Mouse (Mus musculus) midbrain, embryonic 13.5 days (tissue): ENCODE data around the gene Pif1. TPM values are rescaled to one million over a fixed set of nuclear protein-coding genes. Genes with fewer than 3 reads are reported as not detected.

Experiments used
- ATAC-seq: fragments of 200-750 bp; cut with Nextera tagmentation; 2 replicates; pipeline ENCODE4 v1.8.0; 2017; ENCODE audit warnings: mild to moderate bottlenecking, moderate TSS enrichment, moderate library complexity
- H3K27ac ChIP-seq: fragments of 300-500 bp; sonication (generic); 2 replicates; pipeline ENCODE4 v1.5.1; 2015; ENCODE audit warnings: inconsistent platforms, mild to moderate bottlenecking, moderate library complexity
- H3K27me3 ChIP-seq: fragments of 300-500 bp; sonication (generic); 2 replicates; pipeline ENCODE4 v1.6.1; 2015; ENCODE audit warnings: mild to moderate bottlenecking, inconsistent platforms
- H3K36me3 ChIP-seq: fragments of 300-500 bp; sonication (generic); 2 replicates; pipeline ENCODE4 v1.6.1; 2015; ENCODE audit warnings: mild to moderate bottlenecking, inconsistent platforms
- H3K4me1 ChIP-seq: fragments of 300-500 bp; sonication (generic); replicated peaks from 2 replicates; pipeline ENCODE4 v1.6.1; 2015; ENCODE audit warnings: inconsistent platforms
- H3K4me2 ChIP-seq: fragments of 300-500 bp; sonication (generic); replicated peaks from 2 replicates; pipeline ENCODE4 v1.6.1; 2015; ENCODE audit warnings: moderate library complexity, mild to moderate bottlenecking, inconsistent platforms
- H3K4me3 ChIP-seq: fragments of 300-500 bp; sonication (generic); replicated peaks from 2 replicates; pipeline ENCODE4 v1.5.1; 2015; ENCODE audit warnings: mild to moderate bottlenecking, inconsistent platforms
- H3K9ac ChIP-seq: fragments of 300-500 bp; sonication (generic); replicated peaks from 2 replicates; pipeline ENCODE4 v1.6.1; 2015; ENCODE audit warnings: mild to moderate bottlenecking, inconsistent platforms
- H3K9me3 ChIP-seq: fragments of 300-500 bp; sonication (generic); 2 replicates; pipeline ENCODE4 v1.6.1; 2016; ENCODE audit warnings: mild to moderate bottlenecking, inconsistent platforms
- WGBS: fragments of 180-500 bp; shearing (Covaris S2); methylation state at CpG from one replicate; pipeline ENCODE4 v1.1.7; 2015; 5-methylcytosine and 5-hydroxymethylcytosine counted together
- polyA plus RNA-seq: library from polyadenylated mRNA; unstranded; fragments of >200 nt; fragmentation: Nextera tagmentation; extraction: Ambion mirVana; gene quantifications from 2 replicates; pipeline ENCODE4 v1.2.1, GENCODE M21; 2015

Pif1 gene
- polyA plus RNA-seq, 1 experiment from 2014 or later: 8.4 TPM

DNA sequence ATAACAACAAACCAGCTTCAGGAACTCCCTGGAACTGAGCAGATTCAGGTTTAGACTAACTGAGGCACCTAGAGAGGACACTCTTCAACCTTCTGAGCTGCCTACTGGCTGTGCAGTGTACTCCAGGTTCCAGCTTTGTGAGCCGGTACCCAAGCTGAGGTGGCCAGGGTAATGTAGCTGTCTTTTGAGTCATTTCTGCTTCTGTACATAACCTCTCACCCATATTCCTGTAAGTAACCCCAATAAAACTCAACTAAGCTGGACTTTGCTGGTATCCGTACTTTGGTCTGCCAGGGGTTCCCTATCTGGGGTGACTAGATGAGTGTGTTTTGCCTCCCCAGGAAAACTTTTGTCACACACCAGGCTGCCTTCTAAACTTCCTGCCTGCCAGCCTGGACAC is 22.3 kb upstream of the Pif1 start:
- H3K4me3 ChIP-seq: no peak overlapping the region
- H3K36me3 ChIP-seq: peaks cover 21% of the 10 kb centered on the region
- ATAC-seq: no peak
- no peaks in the 10 kb centered on the region for H3K9me3 ChIP-seq
- 93% methylated on average over 2 of the region's 2 CpGs for WGBS
- H3K4me1 ChIP-seq: peaks cover 10% of the 10 kb centered on the region
- H3K4me2 ChIP-seq: no peak overlapping the region
- no peak overlapping the region for H3K27ac ChIP-seq
- H3K9ac ChIP-seq: no peak overlapping the region
- H3K27me3 ChIP-seq: no peaks in the 10 kb centered on the region

DNA sequence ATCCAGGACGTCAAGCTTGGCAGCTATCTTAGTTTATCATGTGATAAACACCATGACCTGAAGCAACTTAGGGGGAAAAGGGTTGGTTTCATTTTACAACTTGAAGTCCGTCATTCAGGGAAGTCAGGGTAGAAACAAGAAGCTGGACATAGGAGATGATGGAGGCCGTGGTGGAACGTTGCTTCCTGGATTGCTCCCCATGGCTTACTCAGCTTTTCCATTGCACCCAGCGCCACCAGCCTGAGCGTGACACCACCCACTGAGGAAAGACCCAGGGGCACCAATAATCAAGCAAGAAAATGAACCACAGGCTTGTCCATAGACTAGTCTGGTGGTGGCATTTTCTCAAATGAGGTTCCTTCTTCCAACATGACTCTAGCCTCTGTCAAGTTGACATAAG is 18.2 kb upstream of the Pif1 start:
- no peak overlapping the region for H3K4me3 ChIP-seq
- H3K27me3 ChIP-seq: no peaks in the 10 kb centered on the region
- H3K27ac ChIP-seq: no peak overlapping the region
- no peaks in the 10 kb centered on the region for H3K4me1 ChIP-seq
- ATAC-seq: no peak
- H3K9ac ChIP-seq: no peak overlapping the region
- 98% methylated on average over 6 of the region's 6 CpGs for WGBS
- H3K9me3 ChIP-seq: no peaks in the 10 kb centered on the region
- H3K4me2 ChIP-seq: no peak overlapping the region
- H3K36me3 ChIP-seq: peaks cover 10% of the 10 kb centered on the region

DNA sequence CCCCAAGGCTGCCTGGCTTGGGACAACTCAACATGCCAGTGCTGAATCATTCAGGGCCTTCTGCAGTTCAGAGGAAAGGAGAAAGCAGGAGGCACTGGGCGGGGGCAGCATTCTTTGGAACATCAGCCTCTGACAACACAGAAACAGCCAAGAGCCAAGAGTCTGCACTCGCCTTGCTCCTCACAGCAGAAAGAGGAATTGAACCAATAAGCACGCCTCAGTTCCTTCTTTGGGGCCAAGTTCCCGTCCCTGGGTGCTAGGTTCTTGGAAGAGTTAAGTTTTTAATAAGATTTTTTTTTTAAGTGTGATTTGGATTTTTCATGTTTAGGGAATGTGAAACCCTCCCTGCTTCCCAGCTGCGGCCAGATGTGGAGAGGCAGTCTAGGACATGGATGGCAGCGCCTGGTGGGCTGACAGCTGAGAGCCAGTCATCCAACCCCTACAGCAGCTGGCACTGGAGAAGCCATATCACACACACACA is 17.4 kb upstream of the Pif1 start:
- 85% methylated on average over 6 of the region's 6 CpGs for WGBS
- no peak overlapping the region for H3K4me2 ChIP-seq
- no peaks in the 10 kb centered on the region for H3K27me3 ChIP-seq
- no peaks in the 10 kb centered on the region for H3K4me1 ChIP-seq
- H3K36me3 ChIP-seq: peaks cover 10% of the 10 kb centered on the region
- H3K9ac ChIP-seq: no peak overlapping the region
- no peaks in the 10 kb centered on the region for H3K9me3 ChIP-seq
- no peak for ATAC-seq
- no peak overlapping the region for H3K27ac ChIP-seq
- no peak overlapping the region for H3K4me3 ChIP-seq

- Histone ChIP-seq H3K9ac (no peak overlapping the region), H3K4me3 (no peak overlapping the region), H3K27ac (no peak overlapping the region), H3K36me3 (peaks cover 5% of the 10 kb centered on the region), H3K4me1 (peaks cover 21% of the 10 kb centered on the region), H3K4me2 (no peak overlapping the region), H3K9me3 (no peaks in the 10 kb centered on the region), H3K27me3 (no peaks in the 10 kb centered on the region)
- ATAC-seq: no peak
- 82% methylated on average over 6 of the region's 6 CpGs for WGBS
Observed at GRCm38 (mm10) chr9:65572837-65573236, 14.1 kb upstream of the Pif1 start.

DNA sequence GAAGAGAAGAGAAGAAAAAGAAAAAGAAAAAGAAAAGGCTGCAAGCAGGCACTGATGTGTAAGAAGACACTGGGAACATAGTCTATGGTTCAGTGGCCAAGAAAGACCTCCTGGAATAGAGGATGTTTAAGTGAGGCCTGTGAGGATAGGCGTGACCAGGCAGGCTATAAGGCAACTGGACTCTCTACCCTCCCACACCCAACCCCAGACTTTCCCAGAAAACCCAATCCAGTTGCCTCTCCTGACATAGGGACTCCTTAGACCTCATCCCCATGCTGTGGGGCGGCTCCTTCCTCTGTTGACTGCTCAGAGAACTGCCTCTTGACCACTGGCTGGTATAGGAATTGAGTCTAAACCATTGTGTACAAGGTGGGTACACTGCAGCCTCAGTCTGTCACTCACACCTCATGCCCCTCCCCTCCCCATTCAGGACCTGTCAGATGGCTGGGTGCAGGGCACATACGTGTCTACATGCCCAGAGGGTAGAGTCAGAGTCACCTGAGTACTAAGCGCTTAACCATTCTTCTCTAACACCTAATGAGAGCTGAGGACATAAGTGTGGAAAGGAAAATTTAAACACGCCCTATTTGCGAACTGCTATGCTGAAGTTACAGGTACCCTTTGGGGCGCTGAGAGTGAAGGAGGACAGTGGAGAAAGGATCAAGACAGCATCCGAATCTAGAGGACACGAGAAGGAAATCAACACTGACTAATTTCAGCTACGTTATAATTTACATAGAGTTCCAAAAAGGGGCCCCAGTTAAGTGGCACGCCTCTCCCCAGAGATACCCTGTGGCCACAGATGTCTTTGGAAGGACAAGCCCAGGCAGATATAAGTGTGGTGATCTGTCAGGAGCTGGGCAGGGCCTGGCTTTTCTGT is 12.2 kb upstream of the Pif1 start:
- 85% methylated on average over 11 of the region's 11 CpGs for WGBS
- Histone ChIP-seq H3K4me2 (no peak overlapping the region), H3K27me3 (no peaks in the 10 kb centered on the region), H3K4me1 (peaks cover 38% of the 10 kb centered on the region), H3K9me3 (no peaks in the 10 kb centered on the region), H3K9ac (no peak overlapping the region), H3K4me3 (no peak overlapping the region), H3K27ac (no peak overlapping the region), H3K36me3 (no peaks in the 10 kb centered on the region)
- ATAC-seq: no peak

DNA sequence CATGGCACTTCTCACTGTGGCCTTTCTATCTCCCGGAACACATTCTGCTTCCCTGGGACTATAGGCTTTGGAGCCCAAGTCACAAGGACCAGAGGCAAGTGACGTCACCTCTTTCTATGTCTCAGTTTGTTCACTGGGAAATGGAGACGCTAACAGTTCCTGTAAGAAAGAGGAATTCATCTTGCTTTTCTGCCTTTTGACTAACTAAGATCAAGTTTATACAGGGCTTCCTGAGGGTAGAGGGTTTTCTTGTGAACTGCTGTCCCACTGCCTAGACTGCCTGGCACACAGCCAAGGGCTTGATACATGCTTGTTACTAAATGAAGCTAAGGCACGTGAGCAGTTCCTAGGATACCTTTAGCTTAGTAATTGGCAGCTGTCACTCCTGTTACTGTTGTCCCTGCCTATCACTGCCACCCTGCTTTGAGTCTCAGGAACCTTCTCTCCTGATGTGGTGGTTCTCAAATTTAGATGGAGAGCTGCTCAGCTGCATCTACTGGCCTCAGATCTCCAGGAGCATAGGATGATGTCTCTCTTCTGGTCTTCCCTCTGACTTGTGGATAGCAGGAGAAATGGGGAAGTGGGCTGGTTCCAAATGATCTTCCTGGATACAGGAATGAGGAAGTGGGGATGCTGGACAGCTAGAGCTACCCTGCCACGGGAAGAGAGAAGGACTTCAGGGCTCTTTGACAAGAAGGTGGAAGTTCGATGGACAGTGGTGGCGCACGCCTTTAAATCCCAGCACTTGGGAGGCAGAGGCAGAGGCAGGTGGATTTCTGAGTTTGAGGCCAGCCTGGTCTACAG is 11.4 kb upstream of the Pif1 start:
- Histone ChIP-seq H3K9me3 (no peaks in the 10 kb centered on the region), H3K4me3 (no peak overlapping the region), H3K27me3 (no peaks in the 10 kb centered on the region), H3K4me2 (no peak overlapping the region), H3K9ac (no peak overlapping the region), H3K4me1 (peaks cover 40% of the 10 kb centered on the region), H3K27ac (no peak overlapping the region), H3K36me3 (no peaks in the 10 kb centered on the region)
- 74% methylated on average over 8 of the region's 8 CpGs for WGBS
- ATAC-seq: no peak

GRCm38 (mm10) chr9:65576861-65577510 is 10.0 kb upstream of the Pif1 start:
- H3K4me1 ChIP-seq: peaks cover 45% of the 10 kb centered on the region
- H3K9ac ChIP-seq: no peak overlapping the region
- no peaks in the 10 kb centered on the region for H3K27me3 ChIP-seq
- ATAC-seq: no peak
- H3K4me3 ChIP-seq: no peak overlapping the region
- H3K27ac ChIP-seq: no peak overlapping the region
- H3K9me3 ChIP-seq: no peaks in the 10 kb centered on the region
- H3K4me2 ChIP-seq: no peak overlapping the region
- WGBS: 37% methylated on average over 7 of the region's 7 CpGs
- H3K36me3 ChIP-seq: no peaks in the 10 kb centered on the region

- no peak for ATAC-seq
- no peaks in the 10 kb centered on the region for H3K36me3 ChIP-seq
Observed at GRCm38 (mm10) chr9:65577511-65578196, 9.3 kb upstream of the Pif1 start.

DNA sequence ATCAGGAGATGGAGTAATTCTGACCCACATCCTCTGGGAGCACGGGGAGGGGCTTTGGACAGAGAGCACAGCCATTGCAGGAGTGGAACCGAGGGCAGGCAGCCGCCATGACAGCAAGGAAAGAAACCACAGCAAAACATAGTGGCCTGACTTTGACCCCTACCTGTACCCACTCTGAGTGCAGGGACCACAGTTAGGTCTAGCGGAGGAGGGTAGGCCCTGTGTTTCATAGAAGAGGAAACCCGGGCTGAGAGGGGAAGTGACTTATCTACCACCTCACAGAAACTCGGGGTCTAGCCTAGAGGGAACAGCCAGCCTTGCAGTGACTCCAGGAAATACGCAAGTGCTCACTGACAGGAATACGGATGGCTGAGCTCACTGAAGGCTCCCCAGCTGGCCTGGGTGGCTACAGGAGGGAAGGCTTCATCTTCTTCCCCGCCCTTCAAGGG is 8.1 kb upstream of the Pif1 start:
- Histone ChIP-seq H3K9me3 (no peaks in the 10 kb centered on the region), H3K4me1 (peaks cover 45% of the 10 kb centered on the region), H3K27me3 (no peaks in the 10 kb centered on the region), H3K9ac (no peak overlapping the region), H3K27ac (no peak overlapping the region), H3K4me3 (peak overlapping the region; percentile 55; the same call in 1 of the 2 replicates), H3K4me2 (peak overlapping the region; percentile 70), H3K36me3 (no peaks in the 10 kb centered on the region)
- WGBS: 64% methylated on average over 9 of the region's 9 CpGs
- ATAC-seq: no peak

More at GRCm38 (mm10) chr9:65577511-65578196, 9.3 kb upstream of the Pif1 start:
- Histone ChIP-seq H3K9me3 (no peaks in the 10 kb centered on the region), H3K4me1 (peaks cover 45% of the 10 kb centered on the region), H3K27me3 (no peaks in the 10 kb centered on the region), H3K4me2 (no peak overlapping the region), H3K4me3 (no peak overlapping the region), H3K27ac (no peak overlapping the region), H3K9ac (no peak overlapping the region)
- WGBS: 85% methylated on average over 4 of the region's 4 CpGs

DNA sequence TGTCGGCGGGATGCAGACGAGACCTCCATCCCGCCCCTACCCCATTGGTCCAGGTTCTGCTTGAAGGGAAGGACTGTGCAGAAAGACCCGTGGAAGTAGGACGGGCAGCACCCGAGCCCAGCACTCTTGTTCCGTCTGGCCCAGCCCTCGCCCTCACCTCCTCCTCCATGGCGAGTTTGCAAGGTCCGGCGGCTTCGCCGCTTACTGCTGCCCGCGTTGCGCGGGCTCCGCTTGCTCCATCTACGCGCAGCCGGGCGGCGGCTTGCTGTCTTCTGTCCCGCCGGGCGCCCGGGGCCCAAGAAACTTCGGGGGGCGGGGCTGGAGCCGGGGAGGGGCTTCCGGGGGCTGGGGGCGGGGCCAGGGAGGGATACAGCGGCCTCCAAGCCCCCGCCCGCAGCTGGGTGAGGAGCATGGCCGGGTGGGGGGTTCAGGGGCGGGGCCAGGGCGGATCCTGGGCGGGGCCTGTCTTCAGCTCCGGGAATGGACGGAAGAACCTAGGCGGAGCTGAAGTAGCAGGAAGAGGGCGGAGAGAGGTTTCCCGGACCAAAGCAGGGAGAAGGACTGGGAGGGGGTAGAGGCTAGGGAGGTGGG is 7.1 kb upstream of the Pif1 start, which contains the start of gene Plekho2:
TSS of gene Plekho2 (minus strand) at position 260 of the 591 bp plus-strand sequence.
- Histone ChIP-seq H3K4me2 (peak within 1 kb of the TSS; percentile 70), H3K36me3 (no peaks in the 10 kb centered on the region), H3K9me3 (no peaks in the 10 kb centered on the region), H3K4me1 (peaks cover 45% of the 10 kb centered on the region), H3K27me3 (no peaks in the 10 kb centered on the region), H3K27ac (peak within 1 kb of the TSS; percentile 74), H3K9ac (peak within 1 kb of the TSS; percentile 69), H3K4me3 (peak within 1 kb of the TSS; percentile 55)
- peak; percentile 93 for ATAC-seq
- WGBS: under 1% methylated on average over 45 of the region's 45 CpGs
